Mouse (Mus musculus) forebrain, embryonic 12.5 days (tissue): ENCODE results near the gene Chrne. TPM values are rescaled to one million over a fixed set of nuclear protein-coding genes. Genes with fewer than 3 reads are reported as not detected.

ENCODE experiments used
- ATAC-seq: fragments of 200-750 bp; cut with Nextera tagmentation; 2 replicates; pipeline ENCODE4 v1.8.0; 2017; ENCODE audit warnings: moderate TSS enrichment; ENCODE audit not compliant: low FRiP score
- H3K27ac ChIP-seq: fragments of 300-500 bp; sonication (generic); 2 replicates; pipeline ENCODE4 v1.5.1; 2016; ENCODE audit warnings: mild to moderate bottlenecking
- H3K27me3 ChIP-seq: fragments of 300-500 bp; sonication (generic); 2 replicates; pipeline ENCODE4 v1.6.1; 2016; ENCODE audit warnings: mild to moderate bottlenecking
- H3K36me3 ChIP-seq: fragments of 300-500 bp; sonication (generic); replicated peaks from 2 replicates; pipeline ENCODE4 v1.6.1; 2016; ENCODE audit warnings: mild to moderate bottlenecking
- H3K4me1 ChIP-seq: fragments of 300-500 bp; sonication (generic); 2 replicates; pipeline ENCODE4 v1.6.1; 2016
- H3K4me2 ChIP-seq: fragments of 300-500 bp; sonication (generic); 2 replicates; pipeline ENCODE4 v1.6.1; 2016; ENCODE audit warnings: mild to moderate bottlenecking, moderate library complexity
- H3K4me3 ChIP-seq: fragments of 300-500 bp; sonication (generic); replicated peaks from 2 replicates; pipeline ENCODE4 v1.5.1; 2016; ENCODE audit warnings: mild to moderate bottlenecking
- H3K9ac ChIP-seq: fragments of 300-500 bp; sonication (generic); 2 replicates; pipeline ENCODE4 v1.6.1; 2016; ENCODE audit warnings: mild to moderate bottlenecking
- H3K9me3 ChIP-seq: fragments of 300-500 bp; sonication (generic); 2 replicates; pipeline ENCODE4 v1.6.1; 2016
- WGBS: fragments of 180-500 bp; shearing (Covaris S2); methylation state at CpG from one replicate; pipeline ENCODE4 v1.1.7; 2016; 5-methylcytosine and 5-hydroxymethylcytosine counted together
- polyA plus RNA-seq: library from polyadenylated mRNA; unstranded; fragments of >200 nt; fragmentation: Nextera tagmentation; extraction: Ambion mirVana; gene quantifications from 2 replicates; pipeline ENCODE4 v1.2.1, GENCODE M21; 2016

Chrne gene
- polyA plus RNA-seq, 1 experiment from 2014 or later: not detected

GRCm38 (mm10) chr11:70656964-70657363 is 37.9 kb upstream of the Chrne start, which contains the start of gene Eno3:
Gene Eno3 (plus strand): TSS chr11:70657202.
- peak within 1 kb of the TSS; percentile 98 for H3K27ac ChIP-seq
- peaks cover 32% of the 10 kb centered on the region for H3K4me1 ChIP-seq

GRCm38 (mm10) chr11:70656456-70656927 is 37.5 kb upstream of the Chrne start:
- peaks cover 34% of the 10 kb centered on the region for H3K4me1 ChIP-seq
- peak overlapping the region; percentile 96 for H3K4me2 ChIP-seq
- WGBS: 4% methylated on average over 16 of the region's 16 CpGs
- H3K27ac ChIP-seq: peak overlapping the region; percentile 98
- peak overlapping the region; percentile 97 for H3K9ac ChIP-seq
- H3K9me3 ChIP-seq: no peaks in the 10 kb centered on the region
- H3K36me3 ChIP-seq: peaks cover 12% of the 10 kb centered on the region
- ATAC-seq: no peak
- peak overlapping the region; percentile 98 for H3K4me3 ChIP-seq
- peaks cover 3% of the 10 kb centered on the region; the same call in 1 of the 2 replicates for H3K27me3 ChIP-seq

More at GRCm38 (mm10) chr11:70656964-70657363, 37.9 kb upstream of the Chrne start, which contains the start of gene Eno3:
- Histone ChIP-seq H3K9me3 (no peaks in the 10 kb centered on the region), H3K4me3 (peak within 1 kb of the TSS; percentile 98), H3K4me2 (peak within 1 kb of the TSS; percentile 96), H3K9ac (peak within 1 kb of the TSS; percentile 97), H3K36me3 (peaks cover 13% of the 10 kb centered on the region), H3K27me3 (peaks cover 3% of the 10 kb centered on the region; the same call in 1 of the 2 replicates)
- 9% methylated on average over 3 of the region's 3 CpGs for WGBS
- no peak for ATAC-seq

DNA sequence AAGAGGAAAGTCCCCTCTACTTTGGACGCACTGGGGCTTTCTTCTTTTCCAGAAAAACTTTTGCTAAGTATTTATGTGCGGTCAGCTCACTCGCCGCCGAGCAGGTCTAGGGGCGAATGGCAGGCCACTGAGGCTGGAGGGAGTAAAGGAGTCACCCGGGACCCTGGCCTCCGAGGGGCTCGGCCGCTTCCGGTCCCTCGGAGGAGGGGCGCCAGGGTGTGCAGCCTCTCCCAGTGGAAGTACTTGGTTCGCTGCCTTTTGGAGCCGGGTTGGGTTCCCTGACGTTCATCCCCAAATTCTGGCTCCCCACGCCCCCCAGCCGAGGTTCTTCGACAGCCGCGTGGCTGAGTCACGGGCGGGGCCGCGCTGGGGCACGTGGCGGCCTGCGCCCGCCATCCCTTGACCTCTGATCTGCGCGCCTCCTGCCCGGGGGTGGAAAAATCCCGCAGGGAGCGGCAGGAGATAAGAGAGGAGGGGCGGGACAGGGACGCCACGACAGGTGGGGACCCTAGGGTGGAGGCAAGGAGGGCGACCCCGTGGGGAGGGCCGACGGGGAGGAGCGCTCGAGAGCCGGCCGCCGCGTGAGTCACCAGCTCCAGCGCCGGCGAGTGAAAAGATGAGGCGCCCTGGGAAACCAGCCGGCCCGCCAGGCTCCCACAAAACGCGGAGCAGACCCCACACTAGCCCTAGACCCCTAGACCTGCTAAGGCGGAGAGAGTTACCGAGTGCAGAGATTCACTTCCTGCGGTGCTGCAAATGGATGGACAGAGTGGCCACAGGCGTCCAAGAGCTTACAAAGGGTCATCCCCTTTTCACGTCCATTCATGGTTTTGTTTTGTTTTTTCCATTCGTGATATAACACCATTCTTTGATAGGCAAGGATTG is 36.8 kb upstream of the Chrne start:
- Histone ChIP-seq H3K9me3 (no peaks in the 10 kb centered on the region), H3K4me1 (peaks cover 38% of the 10 kb centered on the region), H3K27me3 (peaks cover 3% of the 10 kb centered on the region; the same call in 1 of the 2 replicates), H3K36me3 (peaks cover 18% of the 10 kb centered on the region), H3K4me3 (peak overlapping the region; percentile 98), H3K4me2 (peak overlapping the region; percentile 96), H3K9ac (peak overlapping the region; percentile 97), H3K27ac (peak overlapping the region; percentile 98)
- no peak for ATAC-seq
- WGBS: under 1% methylated on average over 61 of the region's 61 CpGs

GRCm38 (mm10) chr11:70654923-70655570 is 36.0 kb upstream of the Chrne start:
- Histone ChIP-seq H3K27me3 (peaks cover 3% of the 10 kb centered on the region; the same call in 1 of the 2 replicates), H3K36me3 (peaks cover 25% of the 10 kb centered on the region), H3K27ac (peak overlapping the region; percentile 98), H3K4me1 (peaks cover 43% of the 10 kb centered on the region), H3K4me2 (peak overlapping the region; percentile 96), H3K9ac (peak overlapping the region; percentile 97), H3K9me3 (no peaks in the 10 kb centered on the region), H3K4me3 (peak overlapping the region; percentile 98)
- peak; percentile 66 for ATAC-seq
- under 1% methylated on average over 48 of the region's 48 CpGs for WGBS

- WGBS: under 1% methylated on average over 56 of the region's 61 CpGs
- Histone ChIP-seq H3K27me3 (peaks cover 3% of the 10 kb centered on the region; the same call in 1 of the 2 replicates), H3K9me3 (no peaks in the 10 kb centered on the region), H3K9ac (peak within 1 kb of the TSS; percentile 97), H3K36me3 (peaks cover 32% of the 10 kb centered on the region), H3K4me3 (peak within 1 kb of the TSS; percentile 98), H3K4me1 (peaks cover 44% of the 10 kb centered on the region), H3K4me2 (peak within 1 kb of the TSS; percentile 96), H3K27ac (peak within 1 kb of the TSS; percentile 98)
- ATAC-seq: peak; percentile 49
Observed at GRCm38 (mm10) chr11:70654198-70654922, 35.3 kb upstream of the Chrne start, which contains the start of gene Pfn1. Gene Pfn1 (minus strand): TSS chr11:70654644.

DNA sequence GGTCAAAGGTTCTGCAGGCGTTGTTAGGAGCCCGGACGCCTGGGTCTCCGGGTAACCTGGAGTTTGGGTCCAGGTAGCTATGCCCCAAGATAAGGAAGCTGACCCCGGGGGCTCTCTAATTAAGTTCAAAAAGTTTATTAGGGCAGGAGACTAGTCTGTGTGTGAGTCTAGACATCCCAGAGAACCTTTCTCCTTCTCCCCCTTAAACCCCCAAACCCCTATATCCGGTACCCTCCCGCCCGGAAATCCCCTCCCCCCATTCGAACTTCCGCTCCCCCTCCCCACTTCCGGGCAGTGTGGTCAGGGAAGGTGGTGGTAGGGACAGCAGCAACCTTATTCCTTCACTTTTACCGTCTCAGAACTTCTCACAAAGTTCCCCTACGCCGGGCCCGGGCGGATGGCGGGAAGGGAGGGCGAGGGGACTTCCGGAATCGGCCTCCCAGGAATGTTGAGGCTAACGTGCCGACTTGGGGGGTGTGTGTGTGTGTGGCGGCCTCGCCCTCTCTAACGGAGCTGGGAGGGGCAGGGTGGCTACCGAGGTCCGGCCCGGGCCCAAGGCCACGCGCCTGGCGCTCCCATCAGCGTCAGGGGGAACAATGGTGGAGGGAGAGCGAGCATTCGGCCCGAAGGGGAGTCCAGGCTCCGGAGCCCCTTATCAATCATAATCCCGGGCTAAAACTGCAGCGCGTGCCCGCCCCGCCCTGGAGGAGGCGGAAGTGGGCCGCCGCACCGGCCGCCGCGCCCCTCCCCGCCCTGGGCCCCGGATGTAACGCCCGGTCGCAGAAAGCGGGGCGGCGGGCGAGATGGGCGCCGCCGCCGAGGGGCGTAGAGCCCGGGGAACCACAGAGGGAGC is 34.6 kb upstream of the Chrne start:
- peaks cover 3% of the 10 kb centered on the region; the same call in 1 of the 2 replicates for H3K27me3 ChIP-seq
- H3K9me3 ChIP-seq: no peaks in the 10 kb centered on the region
- peak overlapping the region; percentile 96 for H3K4me2 ChIP-seq
- H3K36me3 ChIP-seq: peaks cover 40% of the 10 kb centered on the region
- peak; percentile 65 for ATAC-seq
- H3K9ac ChIP-seq: peak overlapping the region; percentile 97
- H3K27ac ChIP-seq: peak overlapping the region; percentile 98
- H3K4me3 ChIP-seq: peak overlapping the region; percentile 98
- H3K4me1 ChIP-seq: peaks cover 52% of the 10 kb centered on the region
- WGBS: 1% methylated on average over 60 of the region's 63 CpGs

DNA sequence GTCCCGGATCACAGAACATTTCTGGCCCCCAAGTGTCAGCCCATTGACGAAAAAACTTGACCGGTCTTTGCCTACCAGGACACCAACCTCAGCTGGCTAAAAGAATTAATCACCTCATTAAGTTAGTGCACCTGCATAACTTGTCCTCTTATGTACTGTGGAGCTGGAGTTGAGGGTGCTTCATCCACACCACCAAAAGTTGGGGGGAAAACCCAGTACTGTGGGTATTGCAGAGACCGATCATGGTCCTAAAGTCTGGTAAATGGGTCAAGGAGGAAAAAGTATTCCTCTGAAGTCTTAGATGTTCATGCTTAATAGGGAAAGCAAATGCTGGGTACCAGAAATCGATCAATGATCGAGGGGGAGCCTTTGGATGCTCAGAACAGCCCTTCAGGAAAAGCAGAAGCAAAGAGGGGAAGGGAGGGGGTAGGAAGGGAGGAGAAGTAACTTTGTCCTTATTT is 33.9 kb upstream of the Chrne start:
- H3K4me1 ChIP-seq: peaks cover 59% of the 10 kb centered on the region
- 62% methylated on average over 6 of the region's 6 CpGs for WGBS

DNA sequence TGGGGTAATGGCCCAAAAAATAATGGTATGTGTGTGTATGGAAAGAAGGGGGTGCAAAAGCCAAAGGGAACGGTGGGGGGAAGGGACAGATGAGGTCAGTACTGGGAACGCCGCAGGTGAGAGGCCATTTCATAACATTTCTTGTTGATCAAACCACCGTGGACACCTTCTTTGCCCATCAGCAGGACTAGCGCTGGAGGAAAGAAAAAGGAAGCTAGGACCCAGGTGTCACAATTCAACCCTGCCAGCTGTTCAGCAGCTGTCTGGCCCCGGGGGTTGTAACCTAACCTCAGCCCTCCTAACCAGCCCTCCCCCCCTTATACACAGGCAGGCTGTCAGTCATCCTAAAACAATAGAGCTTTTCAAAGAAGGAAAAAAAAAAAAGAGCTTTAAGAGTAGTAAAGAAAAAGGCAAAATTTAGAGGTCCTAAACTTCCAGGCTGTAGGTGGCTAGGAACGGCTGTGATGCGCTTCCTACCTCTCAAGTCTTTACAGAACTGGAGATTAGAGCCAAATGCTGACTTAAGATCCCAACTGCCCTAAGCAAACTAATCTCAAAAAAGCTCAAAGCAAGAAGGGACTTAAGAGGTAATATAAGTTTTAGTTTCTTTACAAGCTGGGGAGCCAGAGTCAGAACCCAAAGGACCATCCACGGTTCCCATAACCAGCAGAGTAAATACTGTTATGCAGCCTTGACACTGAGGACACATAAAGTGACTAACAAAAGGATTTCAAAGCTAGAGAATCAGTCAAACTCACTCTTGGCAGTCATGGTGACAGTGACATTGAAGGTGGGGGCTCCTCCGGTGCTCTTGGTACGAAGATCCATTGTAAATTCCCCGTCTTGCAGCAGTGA is 33.2 kb upstream of the Chrne start:
- Histone ChIP-seq H3K4me2 (peak overlapping the region; percentile 96), H3K4me1 (peaks cover 60% of the 10 kb centered on the region), H3K4me3 (peak overlapping the region; percentile 98), H3K27ac (no peak overlapping the region; the same call in 1 of the 2 replicates), H3K27me3 (peaks cover 3% of the 10 kb centered on the region; the same call in 1 of the 2 replicates), H3K9ac (peak overlapping the region; percentile 97), H3K36me3 (peaks cover 43% of the 10 kb centered on the region), H3K9me3 (no peaks in the 10 kb centered on the region)
- 70% methylated on average over 12 of the region's 12 CpGs for WGBS
- no peak for ATAC-seq

More for the DNA sequence above, 33.9 kb upstream of the Chrne start:
- peak overlapping the region; percentile 98 for H3K4me3 ChIP-seq
- H3K9ac ChIP-seq: peak overlapping the region; percentile 97
- no peak for ATAC-seq
- H3K36me3 ChIP-seq: peaks cover 43% of the 10 kb centered on the region
- H3K4me2 ChIP-seq: peak overlapping the region; percentile 96
- H3K27me3 ChIP-seq: peaks cover 3% of the 10 kb centered on the region; the same call in 1 of the 2 replicates
- H3K9me3 ChIP-seq: no peaks in the 10 kb centered on the region
- peak overlapping the region; percentile 98 for H3K27ac ChIP-seq

- no peaks in the 10 kb centered on the region for H3K27me3 ChIP-seq
- ATAC-seq: no peak
- 82% methylated on average over 2 of the region's 2 CpGs for WGBS
- no peak overlapping the region for H3K27ac ChIP-seq
- no peak overlapping the region for H3K4me3 ChIP-seq
- H3K36me3 ChIP-seq: peaks cover 43% of the 10 kb centered on the region
- H3K9me3 ChIP-seq: no peaks in the 10 kb centered on the region
- H3K9ac ChIP-seq: no peak overlapping the region
- peaks cover 54% of the 10 kb centered on the region for H3K4me1 ChIP-seq
- H3K4me2 ChIP-seq: no peak overlapping the region
Observed at GRCm38 (mm10) chr11:70651391-70651790, 32.4 kb upstream of the Chrne start.
